Mouse (Mus musculus) brown adipose tissue, adult 24 weeks (tissue): ENCODE results near the gene Slc13a4. TPM values are rescaled to one million over a fixed set of nuclear protein-coding genes. Genes with fewer than 3 reads are reported as not detected.

Source experiments
- H3K27ac ChIP-seq: fragments of 200-500 bp; replicated peaks from 2 replicates; pipeline ENCODE4 v1.5.1; 2012; ENCODE audit warnings: low read depth, mild to moderate bottlenecking, low read length
- H3K4me1 ChIP-seq: fragments of 200-500 bp; 2 replicates; pipeline ENCODE4 v1.6.1; 2012; ENCODE audit warnings: low read length, mixed read lengths; ENCODE audit not compliant: control insufficient read depth, insufficient read depth, insufficient read length
- H3K4me3 ChIP-seq: fragments of 200-500 bp; 2 replicates; pipeline ENCODE4 v1.5.1; 2012; ENCODE audit warnings: low read depth, mild to moderate bottlenecking, low read length, moderate library complexity; ENCODE audit not compliant: insufficient read depth
- polyA plus RNA-seq: library from polyadenylated mRNA; stranded (reverse); fragments of >200 nt; gene quantifications from 2 replicates; pipeline ENCODE4 v1.2.4, GENCODE M21; 2012; ENCODE audit not compliant: missing spikeins, insufficient read depth, insufficient read length

Gene Slc13a4
- polyA plus RNA-seq, 1 experiment = not detected

GRCm38 (mm10) chr6:35279306-35279705, 28.6 kb downstream of the Slc13a4 start:
- no peak overlapping the region for H3K4me3 ChIP-seq
- H3K27ac ChIP-seq = no peak overlapping the region
- no peaks in the 10 kb centered on the region for H3K4me1 ChIP-seq

DNA sequence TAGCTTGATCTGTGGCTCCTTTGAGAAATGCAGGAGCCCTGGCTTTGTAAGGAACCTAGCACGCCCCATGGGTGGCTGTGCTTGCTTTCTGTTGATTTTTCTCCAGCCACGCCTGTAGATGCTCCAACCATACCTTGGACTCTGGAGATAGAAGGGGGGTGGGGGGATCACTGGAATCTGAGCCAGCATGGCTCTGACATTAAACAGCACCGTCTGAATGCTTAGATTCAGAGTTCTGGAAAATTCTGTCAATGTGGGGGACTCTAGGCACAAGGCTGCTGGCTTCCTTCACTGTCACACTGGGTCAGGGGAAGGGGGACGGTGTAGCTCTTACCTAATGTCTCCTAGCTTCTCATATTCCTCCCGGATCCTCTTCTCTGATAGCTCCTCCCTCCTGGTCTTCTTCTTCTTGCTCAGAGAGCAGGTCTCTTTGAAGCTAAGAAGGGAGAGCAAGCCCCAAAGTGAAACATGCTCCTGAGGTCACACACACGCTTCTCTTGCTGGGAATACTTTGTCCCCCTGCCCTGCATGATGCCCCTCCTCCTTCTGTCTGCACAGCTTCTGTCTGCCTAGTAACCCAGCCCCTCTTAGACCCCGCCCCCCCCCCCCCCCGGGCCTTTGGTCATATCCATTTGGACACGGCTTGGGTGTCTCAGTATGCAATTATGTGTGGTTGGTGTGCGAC, 29.9 kb downstream of the Slc13a4 start:
- H3K4me1 ChIP-seq = no peaks in the 10 kb centered on the region
- no peak overlapping the region for H3K4me3 ChIP-seq
- no peak overlapping the region for H3K27ac ChIP-seq

- no peak overlapping the region for H3K4me3 ChIP-seq
- H3K4me1 ChIP-seq = no peaks in the 10 kb centered on the region
- no peak overlapping the region for H3K27ac ChIP-seq
Observed at GRCm38 (mm10) chr6:35273391-35274082, 34.4 kb downstream of the Slc13a4 start.

DNA sequence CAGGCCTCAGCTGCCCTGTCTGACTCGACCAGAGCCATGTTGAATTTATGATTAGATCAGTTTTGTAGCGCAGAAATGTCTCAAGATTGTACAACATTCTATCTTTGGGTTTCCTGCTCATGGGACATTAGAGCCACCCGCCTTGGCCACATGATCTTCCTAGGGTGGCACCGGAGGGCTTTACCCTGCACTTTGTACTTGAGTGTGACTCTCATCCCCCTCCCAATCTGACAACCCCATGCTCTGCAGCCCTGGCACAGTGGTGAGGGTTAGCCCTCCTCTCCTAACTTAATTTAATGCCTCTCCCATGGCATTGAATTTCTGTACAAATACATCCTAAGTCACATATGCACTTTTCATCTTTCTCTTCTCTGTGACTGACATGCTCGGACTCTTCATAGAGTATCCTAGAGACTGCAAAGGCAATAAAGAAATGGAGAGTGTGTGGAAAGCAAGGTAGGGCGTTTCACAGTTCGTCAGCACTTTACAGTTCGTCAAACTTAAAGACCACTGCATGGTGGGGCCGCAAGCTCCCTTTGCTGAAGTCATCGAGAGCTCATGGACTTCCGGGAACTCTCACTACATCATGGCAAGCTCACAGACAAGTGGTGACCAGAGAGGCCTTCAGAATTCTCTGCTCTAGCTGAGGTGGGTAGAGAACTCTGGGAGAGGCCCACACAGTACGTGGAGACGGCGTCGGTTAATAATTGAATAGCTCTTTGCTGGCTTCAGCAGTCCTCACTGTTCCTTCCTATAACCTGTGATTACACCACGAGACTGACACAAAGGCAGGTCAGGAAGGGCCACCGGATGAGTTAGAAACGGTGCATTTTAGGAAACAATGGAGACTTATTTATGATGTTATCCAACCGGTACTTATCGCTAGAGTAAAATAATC, 35.8 kb downstream of the Slc13a4 start:
- Histone ChIP-seq H3K4me1 (no peaks in the 10 kb centered on the region), H3K4me3 (no peak overlapping the region), H3K27ac (no peak overlapping the region)

- Histone ChIP-seq H3K4me3 (no peak overlapping the region), H3K27ac (no peak overlapping the region), H3K4me1 (peaks cover under 1% of the 10 kb centered on the region; the same call in 1 of the 2 replicates)
Observed at GRCm38 (mm10) chr6:35271094-35271855, 36.7 kb downstream of the Slc13a4 start.

GRCm38 (mm10) chr6:35269643-35270042, 38.3 kb downstream of the Slc13a4 start:
- Histone ChIP-seq H3K4me3 (no peak overlapping the region), H3K27ac (no peak overlapping the region), H3K4me1 (peaks cover 3% of the 10 kb centered on the region; the same call in 1 of the 2 replicates)

GRCm38 (mm10) chr6:35268711-35269110, 39.2 kb downstream of the Slc13a4 start:
- peaks cover 3% of the 10 kb centered on the region; the same call in 1 of the 2 replicates for H3K4me1 ChIP-seq
- H3K27ac ChIP-seq = no peak overlapping the region
- no peak overlapping the region for H3K4me3 ChIP-seq

GRCm38 (mm10) chr6:35265580-35266278, 42.2 kb downstream of the Slc13a4 start:
- H3K4me3 ChIP-seq = no peak overlapping the region
- H3K4me1 ChIP-seq = peaks cover 3% of the 10 kb centered on the region; the same call in 1 of the 2 replicates
- H3K27ac ChIP-seq = no peak overlapping the region

DNA sequence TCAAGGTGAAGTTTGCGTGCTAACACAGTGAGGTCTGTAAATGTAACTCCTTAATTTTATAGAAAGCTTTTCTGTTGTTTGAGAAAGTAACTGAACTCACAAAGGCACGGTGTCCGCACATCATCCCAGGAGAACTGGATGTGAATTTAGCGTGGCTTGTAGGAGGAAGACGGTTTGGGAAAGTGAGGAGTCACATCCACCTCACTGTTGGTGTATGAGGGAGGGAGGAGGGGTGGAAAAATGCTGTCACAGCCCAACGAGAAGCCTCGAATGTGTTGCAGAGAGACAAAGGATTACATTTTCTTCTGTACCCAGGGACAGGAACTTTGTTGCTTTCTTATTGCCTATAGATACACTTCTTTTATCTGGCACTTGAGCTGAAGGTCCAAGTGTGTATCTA, 47.4 kb downstream of the Slc13a4 start:
- H3K4me3 ChIP-seq = no peak overlapping the region
- H3K27ac ChIP-seq = no peak overlapping the region
- H3K4me1 ChIP-seq = peaks cover 7% of the 10 kb centered on the region; the same call in 1 of the 2 replicates

DNA sequence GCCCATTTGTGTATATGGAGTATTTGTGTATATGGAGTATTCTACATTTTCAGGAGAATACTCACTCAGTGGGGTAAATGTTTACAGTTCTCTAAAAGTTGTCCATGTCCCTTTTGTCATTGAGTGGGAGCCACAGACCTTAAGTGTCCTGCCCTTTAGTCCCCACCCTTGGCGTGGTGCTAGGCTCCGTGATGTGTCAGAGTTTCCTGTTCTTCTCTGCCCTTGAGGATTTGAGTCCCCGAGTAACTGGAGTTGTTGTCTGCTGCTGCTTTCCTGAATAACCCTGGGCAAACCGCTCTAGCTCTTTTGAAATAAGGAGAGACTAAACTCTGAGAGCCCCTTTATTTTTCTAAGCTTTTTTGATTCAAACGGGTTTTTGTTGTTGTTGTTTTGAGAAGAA, 48.4 kb downstream of the Slc13a4 start:
- 0 out of 2 replicates have a peak overlapping the region, but pooled peaks have one; percentile 20 for H3K27ac ChIP-seq
- peaks cover 15% of the 10 kb centered on the region for H3K4me1 ChIP-seq
- no peak overlapping the region for H3K4me3 ChIP-seq

- Histone ChIP-seq H3K4me3 (no peak overlapping the region), H3K4me1 (peaks cover 17% of the 10 kb centered on the region), H3K27ac (no peak overlapping the region)
Observed at GRCm38 (mm10) chr6:35258922-35259321, 49.0 kb downstream of the Slc13a4 start.

DNA sequence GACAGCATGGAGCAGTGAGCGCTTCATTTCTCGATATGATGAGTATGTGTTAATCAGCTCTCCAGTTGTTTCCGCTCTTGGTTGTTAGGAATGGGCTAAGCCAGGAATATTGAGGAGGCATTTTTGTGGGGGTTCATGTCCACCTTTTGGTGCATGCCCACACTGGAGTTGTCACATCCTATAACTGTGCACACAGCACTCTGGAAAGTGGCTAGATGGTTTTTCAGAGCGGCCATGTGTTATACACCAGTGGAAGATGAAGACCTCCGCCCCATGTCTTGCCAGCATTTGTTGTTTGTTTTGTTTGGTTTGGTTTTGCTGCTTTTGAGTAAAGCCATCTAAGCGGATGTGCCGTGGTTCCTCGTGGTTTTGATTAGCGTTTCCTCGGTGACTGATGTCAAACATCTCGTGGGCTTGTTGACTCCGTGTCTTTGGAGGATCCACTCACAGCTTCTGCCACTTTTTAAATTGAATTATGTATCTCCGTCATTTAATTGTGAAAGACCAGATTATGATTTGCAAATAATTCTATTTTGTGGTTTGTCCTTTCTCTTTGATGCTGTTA, 50.2 kb downstream of the Slc13a4 start:
- no peak overlapping the region for H3K4me3 ChIP-seq
- H3K27ac ChIP-seq = no peak overlapping the region
- peaks cover 21% of the 10 kb centered on the region for H3K4me1 ChIP-seq

GRCm38 (mm10) chr6:35256691-35257090, 51.2 kb downstream of the Slc13a4 start:
- Histone ChIP-seq H3K27ac (no peak overlapping the region), H3K4me3 (no peak overlapping the region), H3K4me1 (peaks cover 21% of the 10 kb centered on the region)

- Histone ChIP-seq H3K4me1 (peaks cover 21% of the 10 kb centered on the region), H3K4me3 (no peak overlapping the region), H3K27ac (no peak overlapping the region)
Observed at GRCm38 (mm10) chr6:35255017-35255416, 52.9 kb downstream of the Slc13a4 start.
